Mouse (Mus musculus) liver, adult 2 months (tissue): ENCODE results near the gene Tcf7. TPM values are rescaled to one million over a fixed set of nuclear protein-coding genes. Genes with fewer than 3 reads are reported as not detected.
A peak's percentile ranks its signal among the peaks of the same experiment; 100 is the strongest.

Experiments
- DNase-seq: peaks from one replicate; pipeline ENCODE4 v3.0.0-alpha.2; 2011; ENCODE audit warnings: low read depth, low spot score; ENCODE audit errors: extremely low read depth
- H3K27ac ChIP-seq: fragments of 200-500 bp; replicated peaks from 2 replicates; pipeline ENCODE4 v1.5.1; 2012; ENCODE audit warnings: low read depth, mild to moderate bottlenecking, control low read depth, inconsistent platforms, low read length; ENCODE audit not compliant: insufficient read depth
- H3K27me3 ChIP-seq: fragments of 200-500 bp; 2 replicates; pipeline ENCODE4 v1.6.1; 2012; ENCODE audit warnings: mild to moderate bottlenecking, moderate library complexity, low read length, inconsistent platforms; ENCODE audit not compliant: control insufficient read depth, insufficient read depth
- H3K36me3 ChIP-seq: fragments of 200-500 bp; 2 replicates; pipeline ENCODE4 v1.6.1; 2012; ENCODE audit warnings: low read length, inconsistent platforms; ENCODE audit not compliant: control insufficient read depth, insufficient read depth
- H3K4me1 ChIP-seq: fragments of 200-500 bp; 2 replicates; pipeline ENCODE4 v1.6.1; 2011; ENCODE audit warnings: low read length; ENCODE audit not compliant: control insufficient read depth, insufficient read depth
- H3K4me3 ChIP-seq: fragments of 200-500 bp; 2 replicates; pipeline ENCODE4 v1.5.1; 2011; ENCODE audit warnings: low read depth, mild to moderate bottlenecking, control low read depth, low read length, moderate library complexity; ENCODE audit not compliant: insufficient read depth
- H3K79me2 ChIP-seq: fragments of 200-500 bp; 2 replicates; pipeline ENCODE4 v1.6.1; 2012; ENCODE audit warnings: inconsistent platforms, mild to moderate bottlenecking, low read length, moderate library complexity; ENCODE audit not compliant: control insufficient read depth, insufficient read depth
- H3K9ac ChIP-seq: fragments of 200-500 bp; 2 replicates; pipeline ENCODE4 v1.6.1; 2012; ENCODE audit warnings: low read depth, mild to moderate bottlenecking, control low read depth, inconsistent platforms, low read length
- CTCF ChIP-seq: fragments of 200-500 bp; IDR thresholded peaks from 2 replicates; pipeline ENCODE4 v1.5.1; 2011; ENCODE audit warnings: low read depth, low read length, control low read depth
- POLR2A ChIP-seq: fragments of 200-500 bp; IDR thresholded peaks from 2 replicates; pipeline ENCODE4 v1.6.1; 2011; ENCODE audit warnings: low read length, control low read depth; ENCODE audit not compliant: insufficient read depth; ENCODE audit errors: extremely low read depth
- WGBS: fragments of 180-500 bp; shearing (Covaris S2); methylation state at CpG from one replicate; pipeline ENCODE4 v1.1.7; 2018; 5-methylcytosine and 5-hydroxymethylcytosine counted together
- polyA plus RNA-seq: library from polyadenylated mRNA; depleted of rRNA; stranded (reverse); fragments of >200 nt; gene quantifications from 2 replicates; pipeline ENCODE4 v1.2.3, GENCODE M21; 2012
- total RNA-seq: library from RNA; depleted of rRNA; stranded (reverse); fragments of >200 nt; gene quantifications from 2 replicates; pipeline ENCODE4 v1.2.3, GENCODE M21; 2014

The Tcf7 gene
- total and polyA plus RNA-seq, 2 experiments: 1.1 to 7.5 TPM

DNA sequence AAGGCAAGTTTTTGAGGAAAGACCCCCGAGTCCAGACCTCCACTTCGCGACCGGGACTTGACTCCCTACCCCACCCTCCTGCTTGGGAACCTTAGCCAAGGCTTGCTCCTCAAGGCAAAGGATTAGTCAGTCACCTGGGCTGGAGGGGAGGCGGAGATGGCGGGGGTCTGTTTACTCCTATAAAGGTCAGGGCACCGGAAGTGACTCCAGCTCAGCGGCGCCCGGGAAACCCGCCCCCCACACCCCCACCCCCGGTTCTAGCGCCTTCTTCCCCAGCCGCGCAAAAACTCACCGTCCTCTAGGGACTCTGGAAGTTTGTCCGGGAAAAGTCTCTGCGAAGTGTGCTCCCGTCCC is 417 bp downstream of the Tcf7 start:
- DNase-seq: no peak

DNA sequence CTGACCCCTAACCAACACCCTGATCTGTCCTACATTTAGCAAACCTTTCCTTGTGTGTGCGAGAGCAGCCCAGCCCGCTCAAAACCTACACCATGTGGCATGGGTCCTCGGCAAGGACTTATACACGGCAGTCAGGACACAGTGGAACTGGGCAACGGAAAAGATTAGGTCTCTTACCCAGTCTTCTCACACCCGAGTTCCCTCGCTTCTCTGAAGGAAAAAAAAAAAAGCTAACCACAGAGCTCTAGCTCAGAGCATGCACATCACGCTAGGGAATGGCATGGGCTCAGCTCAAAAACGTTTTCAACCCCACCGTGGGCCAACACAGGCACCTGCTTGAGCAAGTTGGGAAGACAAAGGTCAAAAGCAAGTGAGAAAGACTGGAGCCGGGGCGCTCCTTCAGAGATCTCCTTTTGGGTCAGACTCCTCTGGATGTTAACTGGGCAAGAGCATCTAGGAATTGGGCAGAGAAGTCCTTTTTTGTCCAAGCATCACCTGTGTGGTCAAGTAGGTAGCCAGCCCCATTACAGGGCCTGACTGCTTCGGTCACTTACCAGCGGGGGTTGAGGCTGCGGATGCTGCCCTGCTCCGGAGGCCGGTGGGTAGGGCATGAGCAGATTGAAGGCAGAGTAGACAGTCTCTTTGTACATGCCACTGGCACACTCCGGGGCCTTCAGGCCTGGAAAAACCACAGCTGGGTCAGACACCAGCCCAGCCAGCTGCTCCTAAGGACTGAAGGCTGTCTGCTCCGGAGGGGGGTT is 1.1 kb downstream of the Tcf7 start:
- H3K4me3 ChIP-seq: no peak overlapping the region
- H3K27ac ChIP-seq: no peak overlapping the region
- WGBS: 83% methylated on average over 19 of the region's 19 CpGs
- no peaks in the 10 kb centered on the region for H3K27me3 ChIP-seq
- no peaks in the 10 kb centered on the region for H3K79me2 ChIP-seq
- no peak for DNase-seq
- peaks cover 9% of the 10 kb centered on the region for H3K4me1 ChIP-seq
- no peak overlapping the region for H3K9ac ChIP-seq
- no peaks in the 10 kb centered on the region for H3K36me3 ChIP-seq
- TF ChIP-seq POLR2A (no peak), CTCF (no peak)

More for the DNA sequence above, 417 bp downstream of the Tcf7 start:
- TF ChIP-seq POLR2A (no peak), CTCF (no peak)
- Histone ChIP-seq H3K79me2 (no peaks in the 10 kb centered on the region), H3K4me1 (peaks cover 9% of the 10 kb centered on the region), H3K36me3 (no peaks in the 10 kb centered on the region), H3K4me3 (peak overlapping the region; percentile 87), H3K27ac (no peak overlapping the region), H3K9ac (peak overlapping the region; percentile 86), H3K27me3 (no peaks in the 10 kb centered on the region)
- WGBS: 7% methylated on average over 19 of the region's 19 CpGs

DNA sequence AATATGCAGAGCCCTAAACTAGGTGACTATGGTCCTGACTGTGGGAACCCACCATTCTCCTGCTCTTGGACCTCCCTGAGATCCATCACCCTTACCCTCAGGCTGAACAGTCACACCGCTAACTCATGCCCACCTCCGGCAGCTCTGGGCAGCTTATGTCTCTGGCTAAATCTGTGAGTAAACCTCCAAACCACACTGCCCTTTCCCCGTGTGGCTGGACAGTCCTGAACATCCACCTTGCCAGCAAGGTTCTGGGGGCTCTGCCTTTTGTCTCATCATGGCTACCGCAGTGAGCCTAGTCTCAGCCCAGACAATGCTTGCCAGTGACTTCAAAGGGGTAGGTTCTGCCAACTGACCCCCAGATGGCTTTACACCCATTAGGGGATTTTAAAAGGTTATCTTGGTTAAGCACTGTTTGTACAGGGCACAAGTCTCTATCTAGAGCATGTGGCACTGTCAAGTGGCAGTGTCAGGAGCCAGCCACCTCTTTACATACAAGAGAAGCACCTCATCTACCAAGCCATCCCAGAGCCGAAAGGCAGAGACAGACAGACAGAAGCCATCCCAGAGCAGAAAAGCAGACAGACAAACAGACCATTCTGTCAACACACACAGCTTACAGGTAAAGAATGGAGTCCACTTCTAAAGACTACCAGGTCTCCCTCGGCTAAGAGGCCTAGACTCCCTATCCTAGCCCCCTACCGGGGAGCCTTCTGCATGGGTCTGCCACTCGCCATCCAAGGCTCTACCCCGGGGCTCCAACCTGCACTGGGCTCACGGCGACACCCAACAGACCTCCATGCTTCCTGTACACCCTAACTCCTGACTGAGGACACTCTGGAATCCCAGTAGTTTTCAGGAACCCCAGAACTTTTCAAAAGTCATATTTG is 2.0 kb downstream of the Tcf7 start:
- Histone ChIP-seq H3K79me2 (no peaks in the 10 kb centered on the region), H3K4me1 (peaks cover 9% of the 10 kb centered on the region), H3K27ac (no peak overlapping the region), H3K4me3 (no peak overlapping the region), H3K27me3 (no peaks in the 10 kb centered on the region), H3K9ac (no peak overlapping the region), H3K36me3 (no peaks in the 10 kb centered on the region)
- DNase-seq: no peak
- no peak for TF ChIP-seq POLR2A
- no peak for TF ChIP-seq CTCF
- WGBS: 90% methylated on average over 11 of the region's 11 CpGs

DNA sequence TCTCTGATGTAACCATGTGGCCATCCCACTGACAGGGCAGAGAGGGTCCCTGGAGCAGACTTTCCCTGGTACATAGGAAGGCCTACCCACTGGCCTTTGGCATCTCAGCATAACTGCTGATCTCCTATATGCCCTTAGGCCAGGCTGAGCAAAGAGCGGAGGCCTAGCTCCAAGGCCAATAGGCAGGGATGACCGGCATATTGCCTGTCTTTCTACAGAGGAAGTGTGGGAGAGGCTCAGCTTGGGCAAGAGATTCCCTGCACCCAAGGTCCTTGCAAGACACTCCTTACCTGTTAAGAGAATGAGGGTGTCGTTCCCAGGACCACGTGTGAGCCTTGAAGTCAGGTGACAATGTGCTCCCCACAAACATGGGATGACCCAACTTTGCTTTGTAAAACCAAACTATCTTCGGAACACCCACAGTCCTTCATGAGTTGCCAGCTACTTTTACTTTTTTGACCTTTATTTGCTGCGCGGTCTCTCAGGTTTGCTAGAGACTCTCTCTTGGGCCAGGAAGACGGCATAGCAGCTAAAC is 3.1 kb downstream of the Tcf7 start:
- no peak for TF ChIP-seq POLR2A
- no peak for TF ChIP-seq CTCF
- H3K4me1 ChIP-seq: peaks cover 9% of the 10 kb centered on the region
- H3K27ac ChIP-seq: no peak overlapping the region
- 96% methylated on average over 8 of the region's 8 CpGs for WGBS
- no peaks in the 10 kb centered on the region for H3K27me3 ChIP-seq
- no peak overlapping the region for H3K4me3 ChIP-seq
- DNase-seq: no peak
- no peak overlapping the region for H3K9ac ChIP-seq
- H3K36me3 ChIP-seq: no peaks in the 10 kb centered on the region
- H3K79me2 ChIP-seq: no peaks in the 10 kb centered on the region

DNA sequence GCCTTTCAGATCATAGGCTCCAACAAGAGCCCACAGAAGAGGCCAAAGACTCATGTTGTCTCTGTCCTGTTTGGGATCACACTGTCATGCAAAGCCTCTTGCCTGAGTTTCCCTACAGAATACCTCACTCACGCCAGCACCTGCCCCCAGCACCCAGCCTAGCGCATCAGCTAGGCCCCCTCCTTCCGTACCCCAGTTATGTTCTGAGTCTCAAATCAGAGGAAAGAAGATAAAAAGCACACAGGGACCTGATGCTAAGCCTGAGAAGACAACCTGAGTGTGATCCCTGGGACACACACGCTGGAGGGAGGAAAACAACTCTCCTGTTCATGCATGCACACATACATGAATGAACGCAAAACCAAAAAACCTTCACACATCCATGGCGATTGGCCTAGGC is 3.8 kb downstream of the Tcf7 start:
- H3K4me3 ChIP-seq: no peak overlapping the region
- H3K9ac ChIP-seq: no peak overlapping the region
- TF ChIP-seq CTCF (no peak), POLR2A (no peak)
- 97% methylated on average over 6 of the region's 6 CpGs for WGBS
- no peak for DNase-seq
- no peaks in the 10 kb centered on the region for H3K79me2 ChIP-seq
- no peaks in the 10 kb centered on the region for H3K27me3 ChIP-seq
- H3K4me1 ChIP-seq: peaks cover 8% of the 10 kb centered on the region
- no peak overlapping the region for H3K27ac ChIP-seq
- H3K36me3 ChIP-seq: no peaks in the 10 kb centered on the region

DNA sequence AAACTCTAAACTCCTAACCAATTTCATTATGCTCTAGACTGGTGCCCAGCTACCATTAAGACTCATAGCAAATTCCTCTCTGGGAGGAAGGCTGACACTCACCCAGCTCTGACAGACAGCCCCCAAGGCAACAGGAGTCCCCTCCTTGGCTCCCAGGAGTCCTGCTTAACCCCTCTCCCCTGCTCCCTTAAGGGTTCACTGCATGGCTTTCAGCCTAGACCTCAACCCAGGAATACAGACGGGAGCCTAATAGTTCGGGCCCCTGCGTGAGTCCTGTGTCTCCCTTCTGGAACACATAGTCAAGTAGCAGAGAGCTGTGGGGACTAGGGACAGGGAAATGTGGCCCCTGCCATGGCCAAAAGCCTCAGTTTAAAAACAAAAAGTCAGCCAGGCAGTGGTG is 4.7 kb downstream of the Tcf7 start:
- DNase-seq: no peak
- no peak overlapping the region for H3K27ac ChIP-seq
- no peaks in the 10 kb centered on the region for H3K79me2 ChIP-seq
- no peaks in the 10 kb centered on the region for H3K27me3 ChIP-seq
- 90% methylated on average over 3 of the region's 3 CpGs for WGBS
- TF ChIP-seq POLR2A (no peak), CTCF (no peak)
- no peak overlapping the region for H3K4me3 ChIP-seq
- no peak overlapping the region for H3K9ac ChIP-seq
- peaks cover 2% of the 10 kb centered on the region; the same call in 1 of the 2 replicates for H3K4me1 ChIP-seq
- H3K36me3 ChIP-seq: no peaks in the 10 kb centered on the region
